Mouse (Mus musculus): ENCODE measurements around the gene Cdkl4.

Cdkl4 gene

DNA sequence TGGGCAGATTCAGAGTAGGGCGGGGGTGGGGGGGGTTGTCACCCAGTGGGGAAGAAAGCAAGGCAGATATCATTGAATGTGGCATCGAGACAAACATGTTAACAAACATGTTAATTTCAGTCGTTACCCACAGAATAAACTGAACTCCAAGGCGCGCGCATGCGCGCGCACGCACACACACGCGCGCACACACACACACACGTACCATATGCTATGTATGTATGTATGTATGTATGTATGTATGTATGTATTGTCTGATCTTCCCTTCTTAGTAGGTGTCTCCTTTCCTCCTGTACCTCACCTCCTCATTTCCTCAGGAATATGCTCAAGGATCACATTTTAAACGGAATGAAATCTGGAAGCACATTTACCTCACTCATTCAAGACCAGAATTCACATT, at the start of gene Cdkl4:
Gene Cdkl4, minus strand, starts transcription at position 175 of the 400 bp plus-strand sequence.
- DNase-seq (ENCODE audit: low read depth): no peak

DNA sequence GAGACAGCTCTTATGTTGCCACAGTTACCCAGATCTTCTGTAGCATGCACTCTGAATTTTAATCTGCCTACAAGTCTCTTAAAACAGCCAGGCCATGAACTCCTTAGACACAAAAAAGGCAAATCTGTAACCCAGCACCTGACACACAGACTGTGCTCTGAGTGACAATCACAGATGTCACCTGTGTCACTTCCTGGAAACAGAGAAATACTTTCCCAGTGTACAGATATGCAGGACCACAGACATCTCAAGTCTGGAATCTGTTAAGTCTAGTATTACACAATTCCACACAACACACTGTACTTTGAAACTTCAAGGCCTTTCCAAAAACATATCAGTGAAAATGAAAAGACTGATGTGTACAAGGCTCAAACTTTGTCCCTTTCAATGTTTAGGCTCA, 47.4 kb upstream of the Cdkl4 start:
- no peak for DNase-seq (ENCODE audit: low read depth)

DNA sequence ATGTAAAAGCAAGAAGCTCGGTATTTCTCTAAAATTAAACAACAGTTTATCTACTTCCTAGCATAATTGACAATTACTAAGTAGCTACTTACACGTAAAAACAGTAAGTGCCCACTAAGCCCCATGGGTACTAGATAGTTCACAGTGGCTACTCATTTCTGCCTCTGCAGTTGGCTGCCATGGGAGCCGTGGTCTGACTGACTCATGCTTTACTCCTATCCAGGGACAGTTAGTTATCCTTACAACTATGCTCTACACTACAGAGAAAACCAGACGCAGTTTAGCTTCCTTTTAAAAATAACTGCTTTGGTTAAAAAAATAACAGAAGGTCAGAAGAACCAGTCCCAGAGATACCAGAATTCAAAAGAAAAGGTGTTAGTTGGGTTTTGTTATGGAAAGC, 44.1 kb upstream of the Cdkl4 start:
- DNase-seq (ENCODE audit: low read depth): peak; percentile 38

GRCm38 (mm10) chr17:80620786-80621423, 43.3 kb upstream of the Cdkl4 start:
- peak; percentile 80 for DNase-seq (ENCODE audit: low read depth)

- DNase-seq (ENCODE audit: low read depth): no peak
Measured at GRCm38 (mm10) chr17:80619556-80619955, 41.9 kb upstream of the Cdkl4 start.

DNA sequence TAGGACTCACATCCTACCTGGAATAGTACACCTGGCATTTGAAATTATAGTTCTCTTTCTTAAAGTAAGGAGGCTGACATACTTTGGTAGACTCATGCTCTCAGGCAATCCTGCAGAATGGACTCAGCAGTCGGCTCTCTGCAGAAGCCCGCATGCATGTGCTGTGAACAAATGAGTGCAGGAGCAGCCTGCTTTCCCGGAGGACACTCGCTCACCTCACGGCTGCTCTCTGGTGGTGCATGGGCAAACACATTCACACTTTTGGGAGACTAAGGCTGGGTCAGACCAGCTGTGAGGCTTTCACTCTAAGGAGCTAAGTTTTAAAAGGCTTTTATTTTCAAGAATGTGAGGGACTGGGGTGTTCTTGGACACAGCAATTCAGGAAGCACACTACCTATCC, 41.3 kb upstream of the Cdkl4 start:
- no peak for DNase-seq (ENCODE audit: low read depth)

DNA sequence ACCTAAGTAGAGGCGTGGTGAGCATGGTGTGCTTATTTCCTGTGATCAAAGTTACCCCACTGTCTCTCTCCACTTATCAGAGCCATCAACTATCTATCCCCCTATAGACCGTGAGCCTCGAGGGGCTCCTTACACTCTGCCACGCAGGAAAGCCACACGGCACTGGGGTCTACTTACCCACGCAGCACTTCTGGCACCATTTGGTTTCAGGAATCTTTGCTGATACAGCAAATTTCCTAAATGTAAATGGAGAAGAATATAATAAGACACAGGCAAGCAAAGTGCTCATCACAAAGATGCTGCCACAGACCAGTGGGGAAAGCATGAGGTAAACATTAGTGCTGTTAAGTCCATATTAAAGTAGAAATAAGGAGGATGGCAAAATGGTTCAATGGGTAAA, 26.2 kb upstream of the Cdkl4 start:
- DNase-seq (ENCODE audit: low read depth): no peak

- no peak for DNase-seq (ENCODE audit: low read depth)
Measured at GRCm38 (mm10) chr17:80603079-80603625, 25.5 kb upstream of the Cdkl4 start.

DNA sequence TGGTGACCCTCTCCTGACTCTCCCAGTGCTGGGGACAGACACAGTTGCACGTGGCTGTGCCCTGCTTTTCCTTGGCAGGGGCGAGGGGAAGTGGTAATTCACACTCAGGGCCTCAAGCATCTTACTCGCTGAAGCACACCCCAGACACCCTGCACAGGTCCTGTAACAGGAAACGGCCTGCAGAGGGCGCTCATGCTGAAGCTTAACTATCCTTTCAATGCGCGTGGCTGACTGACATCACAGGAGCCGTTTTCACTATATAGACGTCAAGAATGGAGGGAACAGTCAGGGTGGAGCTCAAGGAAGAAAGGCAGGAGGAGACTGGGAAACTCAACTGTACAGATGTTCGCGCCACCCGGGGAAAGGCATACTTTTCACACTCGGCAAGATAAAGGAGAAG, 23.8 kb upstream of the Cdkl4 start:
- peak; percentile 59 for DNase-seq (ENCODE audit: low read depth)

GRCm38 (mm10) chr17:80583051-80583450, 5.4 kb upstream of the Cdkl4 start:
- DNase-seq (ENCODE audit: low read depth): no peak

DNA sequence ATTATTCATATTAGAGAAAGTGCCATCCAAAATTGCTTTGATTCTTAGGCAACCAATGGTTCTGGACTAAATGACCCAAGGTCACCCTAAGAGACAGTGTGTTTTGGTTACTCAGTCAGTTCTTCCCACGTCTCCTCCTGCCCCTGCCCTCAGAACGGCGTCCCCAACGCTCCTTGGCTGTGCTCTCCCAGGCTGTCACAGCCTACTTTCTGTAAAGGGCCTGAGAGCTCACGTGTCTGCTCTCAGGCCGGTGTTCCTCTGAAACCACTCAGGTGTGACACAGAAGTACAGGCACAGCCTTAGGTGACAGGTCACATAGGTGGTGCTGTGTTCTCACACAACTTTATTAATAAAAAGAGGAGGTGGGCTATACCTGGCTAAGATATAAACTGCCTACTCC, 2.3 kb upstream of the Cdkl4 start:
- no peak for DNase-seq (ENCODE audit: low read depth)

GRCm38 (mm10) chr17:80579089-80579488, 1.5 kb upstream of the Cdkl4 start:
- DNase-seq (ENCODE audit: low read depth): no peak

DNA sequence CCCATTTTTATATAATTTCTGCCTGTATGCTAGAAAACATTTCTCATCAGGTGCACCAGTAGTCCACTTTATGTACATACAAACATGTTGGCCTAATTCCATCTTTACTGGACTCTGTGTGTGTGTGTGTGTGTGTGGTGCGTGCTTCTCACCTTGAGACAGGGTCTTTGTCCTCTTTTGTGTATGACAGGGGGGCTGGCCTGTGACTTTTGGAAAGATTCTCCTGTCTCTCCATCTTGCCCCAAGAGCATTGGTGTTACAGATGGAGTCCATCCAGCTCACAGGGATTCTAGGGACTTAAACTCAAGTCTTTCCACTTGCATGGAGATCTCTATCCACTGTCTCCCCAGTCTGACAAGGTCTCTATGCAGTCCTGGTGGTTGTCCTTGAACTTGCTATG, 428 bp upstream of the Cdkl4 start:
- DNase-seq (ENCODE audit: low read depth): no peak

GRCm38 (mm10) chr17:80577214-80577613, 399 bp downstream of the Cdkl4 start:
- DNase-seq (ENCODE audit: low read depth): no peak

GRCm38 (mm10) chr17:80575008-80575407, 2.6 kb downstream of the Cdkl4 start:
- no peak for DNase-seq (ENCODE audit: low read depth)

GRCm38 (mm10) chr17:80574471-80574965, 3.1 kb downstream of the Cdkl4 start:
- no peak for DNase-seq (ENCODE audit: low read depth)

DNA sequence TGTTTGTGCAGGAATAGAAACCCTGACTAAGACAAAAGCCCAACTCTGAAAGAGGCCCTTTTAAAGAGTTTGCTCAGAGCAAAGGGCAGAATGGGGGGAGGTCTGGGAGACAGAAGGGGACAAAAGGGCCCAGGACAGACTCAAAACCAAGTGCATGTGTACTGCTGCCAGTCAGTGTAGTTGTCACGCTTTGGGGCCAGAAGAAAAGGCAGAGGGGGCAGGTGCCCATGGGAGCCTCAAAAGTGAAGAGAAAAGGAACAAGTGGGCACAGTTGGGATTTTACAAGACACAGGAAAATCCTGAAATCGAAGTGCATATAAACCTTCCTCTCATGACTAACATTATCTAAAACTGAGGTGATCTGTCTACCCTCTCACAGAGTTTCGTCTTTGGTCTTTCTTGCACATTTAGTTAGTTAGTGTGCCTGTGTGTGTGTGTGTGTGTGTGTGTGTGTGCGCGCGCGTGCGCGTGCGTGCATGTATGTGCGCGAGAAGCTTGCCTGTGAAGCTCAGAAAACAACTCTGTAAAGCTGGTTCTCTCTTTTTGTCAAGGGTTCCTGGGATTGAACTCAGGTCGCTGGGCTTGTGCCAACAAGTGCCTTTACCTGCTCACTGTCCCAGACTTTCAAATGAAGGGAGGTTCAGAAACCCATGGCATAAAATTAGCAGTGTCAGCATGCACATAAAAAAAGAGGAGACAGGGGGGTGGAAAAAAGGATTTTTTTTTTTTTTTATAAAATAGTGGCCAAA, 5.3 kb downstream of the Cdkl4 start:
- no peak for DNase-seq (ENCODE audit: low read depth)

GRCm38 (mm10) chr17:80571460-80571859, 6.2 kb downstream of the Cdkl4 start:
- DNase-seq (ENCODE audit: low read depth): no peak

DNA sequence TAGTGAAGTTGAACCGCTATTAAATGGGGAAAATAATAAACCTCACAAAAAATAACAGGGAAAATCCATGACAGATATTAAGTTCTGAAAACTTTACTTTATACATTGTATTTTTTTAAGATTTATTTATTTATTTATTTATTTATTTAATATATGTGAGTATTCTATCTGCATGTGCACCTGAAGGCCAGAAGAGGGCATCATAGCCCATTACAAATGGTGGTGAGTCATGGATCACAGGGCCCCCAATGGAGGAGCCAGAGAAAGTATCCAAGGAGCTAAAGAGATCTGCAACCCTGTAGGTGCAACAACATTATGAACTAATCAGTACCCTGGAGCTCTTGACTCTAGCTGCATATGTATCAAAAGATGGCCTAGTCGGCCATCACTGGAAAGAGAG, 7.9 kb downstream of the Cdkl4 start:
- peak; percentile 48 for DNase-seq (ENCODE audit: low read depth)

DNA sequence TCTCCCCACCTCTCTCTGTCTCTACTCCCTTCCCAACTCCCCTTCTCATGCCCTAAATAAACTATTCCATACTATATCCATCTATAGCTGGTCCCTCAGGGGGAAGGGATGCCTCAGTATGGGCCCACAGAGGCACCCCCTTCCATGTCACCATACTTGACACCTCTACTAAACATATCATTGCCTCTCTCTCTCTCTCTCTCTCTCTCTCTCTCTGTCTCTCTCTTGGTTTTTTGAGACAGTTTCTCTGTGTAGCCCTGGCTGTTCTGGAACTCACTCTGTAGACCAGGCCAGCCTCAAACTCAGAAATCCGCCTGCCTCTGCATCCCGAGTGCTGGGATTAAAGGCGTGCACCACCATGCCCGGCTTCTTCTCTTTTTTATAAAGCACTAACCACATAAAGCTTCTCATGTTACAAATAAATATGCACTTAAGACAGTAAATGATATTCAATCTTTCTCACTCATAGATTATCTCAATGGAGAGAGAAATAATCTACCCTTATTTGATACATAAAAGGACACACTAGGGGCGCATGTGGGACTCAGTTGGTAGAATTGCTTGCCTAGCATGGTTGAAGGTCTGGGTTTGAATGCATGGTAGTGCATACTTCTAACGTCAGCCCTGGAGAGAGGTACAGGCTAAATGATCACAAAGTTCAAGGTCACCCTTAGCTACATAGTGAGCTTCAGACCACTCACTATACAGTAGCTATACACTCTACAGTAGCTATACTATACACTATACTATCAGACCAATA, 8.6 kb downstream of the Cdkl4 start:
- no peak for DNase-seq (ENCODE audit: low read depth)

- no peak for DNase-seq (ENCODE audit: low read depth)
Measured at GRCm38 (mm10) chr17:80568441-80568840, 9.2 kb downstream of the Cdkl4 start.

DNA sequence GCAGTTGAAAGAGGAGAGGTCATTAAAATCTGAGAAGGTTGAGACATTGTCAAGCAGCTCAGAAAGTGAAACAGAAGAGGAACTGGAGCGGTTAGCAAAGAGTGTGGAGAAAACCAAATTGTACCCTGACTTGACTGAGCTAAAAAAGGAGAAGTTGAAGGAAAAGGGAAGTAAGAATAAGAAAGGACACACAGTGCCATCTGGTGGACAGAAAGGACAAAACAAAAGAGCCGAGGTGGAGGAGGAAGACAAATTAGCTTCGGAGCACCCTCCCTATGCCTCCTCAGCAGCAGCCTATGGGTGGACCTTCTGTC, 13.0 kb downstream of the Cdkl4 start:
- peak; percentile 74 for DNase-seq (ENCODE audit: low read depth)

All from NIH3T3 (cell line).